Mouse (Mus musculus) liver, adult 2 months (tissue): ENCODE data around the gene Gdpgp1.

Source experiments
- CTCF ChIP-seq: fragments of 200-500 bp; IDR thresholded peaks from 2 replicates; pipeline ENCODE4 v1.5.1; 2011; ENCODE audit warnings: low read depth, low read length, control low read depth
- POLR2A ChIP-seq: fragments of 200-500 bp; IDR thresholded peaks from 2 replicates; pipeline ENCODE4 v1.6.1; 2011; ENCODE audit warnings: low read length, control low read depth; ENCODE audit not compliant: insufficient read depth; ENCODE audit errors: extremely low read depth

GRCm38 (mm10) chr7:80280998-80281397, 48.3 kb downstream of the Gdpgp1 start:
- TF ChIP-seq POLR2A (no peak), CTCF (no peak)
